Mouse (Mus musculus): ENCODE measurements around the gene Ano6.

DNA sequence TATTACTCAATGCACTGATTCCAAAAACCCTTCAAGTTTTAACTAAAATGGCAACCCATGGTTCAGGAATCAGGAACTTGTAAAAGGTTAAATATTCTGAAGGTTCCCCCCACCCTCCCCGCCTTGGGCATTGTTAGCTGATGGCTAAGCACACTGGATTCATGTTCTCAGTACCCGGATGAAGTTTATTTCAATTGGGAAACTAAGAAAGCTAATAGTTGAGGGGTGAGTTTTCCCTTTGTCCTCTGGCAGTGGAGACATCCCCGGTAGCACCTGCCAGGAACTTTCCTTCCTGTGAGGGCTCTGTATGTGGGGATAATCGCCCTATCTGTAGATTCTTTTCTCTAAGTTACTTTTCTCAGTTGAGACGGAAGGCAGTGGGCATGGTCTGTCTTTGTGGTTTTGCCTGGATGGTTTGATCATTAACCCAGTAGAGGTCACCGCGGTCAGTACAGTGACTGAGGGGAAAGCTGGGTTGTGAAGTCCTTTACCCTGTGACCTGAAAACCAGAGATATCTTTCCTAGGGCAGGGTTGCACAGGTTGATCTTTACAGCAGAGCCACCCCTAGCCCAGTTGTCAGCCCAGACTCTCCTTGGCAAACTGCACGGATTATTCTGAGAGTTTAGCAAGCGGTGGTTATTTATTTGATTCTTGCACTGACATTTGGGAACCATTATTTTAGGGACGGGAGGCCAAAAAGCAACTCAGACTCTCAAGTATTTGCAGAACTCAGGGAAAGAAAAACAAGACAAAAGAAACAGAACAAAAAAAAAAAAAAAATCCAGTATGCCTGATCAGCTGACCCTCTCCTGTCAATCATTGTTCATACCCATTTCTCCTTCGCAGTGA is 47.8 kb downstream of the Ano6 start:
- no peak for TF ChIP-seq POLR2A (IDR thresholded peaks at IDR 0.05; ENCODE audit: control insufficient read depth, extremely low read depth, insufficient read depth, low read length, poor library complexity)
- TF ChIP-seq CTCF (IDR thresholded peaks at IDR 0.05; ENCODE audit: borderline replicate concordance, control insufficient read depth, extremely low read depth, insufficient read depth, low read length, poor library complexity) = no peak

All from thymus, adult 2 months (tissue).